Mouse (Mus musculus) adrenal gland, postnatal 25 days (tissue): ENCODE results near the gene Gm2974. TPM values are rescaled to one million over a fixed set of nuclear protein-coding genes. Genes with fewer than 3 reads are reported as not detected.
"Not testable (repeated sequence)": the region's sequence is repeated elsewhere in the genome, so short reads cannot be mapped to it uniquely, and the experiment has no call there.

Experiments used
- DNase-seq: peaks from one replicate; pipeline ENCODE4 v3.0.0; 2021; ENCODE audit warnings: mixed read lengths
- long read RNA-seq: library from polyadenylated mRNA; stranded (forward); transcript quantifications from one replicate; pipeline ENCODE4 v2.0.0, GENCODE M21; 2021
- total RNA-seq: library from RNA; stranded (reverse); gene quantifications from 2 replicates; pipeline ENCODE4 v1.2.3, GENCODE M21; 2021

Gm2974 gene
- total RNA-seq = 0.18 TPM in 1 of 2 replicates, not detected in the other
- long read RNA-seq = 0 reads

- DNase-seq = peak; percentile 4
These were observed at the start of gene Gm2974 for GRCm38 (mm10) chr14:4182491-4183210. Gm2974 (plus strand) TSS chr14:4182576.

GRCm38 (mm10) chr14:4141646-4142045, 40.7 kb upstream of the Gm2974 start:
- not testable (repeated sequence) for DNase-seq

- DNase-seq = not testable (repeated sequence)
These were observed 17.6 kb upstream of the Gm2974 start, which contains the start of gene Gm3127 for GRCm38 (mm10) chr14:4164730-4165129. Gm3127 (plus strand) TSS chr14:4165030.

- not testable (repeated sequence) for DNase-seq
These were observed 346 bp upstream of the Gm2974 start for GRCm38 (mm10) chr14:4182030-4182429.

GRCm38 (mm10) chr14:4183375-4183774, 999 bp downstream of the Gm2974 start:
- DNase-seq = not testable (repeated sequence)

- DNase-seq = not testable (repeated sequence)
These were observed 67.0 kb downstream of the Gm2974 start, which contains the start of gene Gm3138 for GRCm38 (mm10) chr14:4249331-4249730. Gm3138 (plus strand) TSS chr14:4249631.

Other genes with a start within 250 kb of the Gm2974 start
- gene Gm3095, start 219.0 kb upstream of the Gm2974 start, total RNA-seq = not detected in 2 replicates
- not detected in 2 replicates for gene Gm3099, start 184.2 kb upstream of the Gm2974 start, total RNA-seq
- not detected in 2 replicates for gene Gm5796, start 158.6 kb upstream of the Gm2974 start, total RNA-seq
- gene Gm3115, start 98.5 kb upstream of the Gm2974 start, total RNA-seq = 0.24 TPM in 1 of 2 replicates, not detected in the other
- 0.81 and 0.91 TPM in 2 replicates for gene Gm8108, start 72.0 kb upstream of the Gm2974 start, total RNA-seq
- gene Gm3127, start 17.5 kb upstream of the Gm2974 start, total RNA-seq = not detected in 2 replicates
- gene Gm3138, start 67.1 kb downstream of the Gm2974 start, total RNA-seq = not detected in 2 replicates
- not detected in 2 replicates for gene Gm3149, start 134.7 kb downstream of the Gm2974 start, total RNA-seq
- gene 2610042L04Rik, start 152.2 kb downstream of the Gm2974 start, total RNA-seq = 0.18 TPM in 1 of 2 replicates, not detected in the other
- gene Gm3159, start 214.9 kb downstream of the Gm2974 start, total RNA-seq = not detected in 2 replicates
- gene Gm3164, start 232.9 kb downstream of the Gm2974 start, total RNA-seq = 0.18 TPM in 1 of 2 replicates, not detected in the other
- not detected in 2 replicates for gene Gm3173, start 248.4 kb downstream of the Gm2974 start, total RNA-seq